Mouse (Mus musculus) B cell, adult 2 months (primary cell): ENCODE measurements at regions not wholly inside any gene's neighbourhood (a gene's known extent, or its start where the extent isn't known, plus 50 kb on each side); places are given as distances from the start of the nearest gene placed in this dataset.
A peak's percentile ranks its signal among the peaks of the same experiment; 100 is the strongest.

Source experiments
- DNase-seq, 2 experiments: peaks; one replicate each; pipeline ENCODE4 v3.0.0; 2022

- DNase-seq: no peak
Observed at GRCm38 (mm10) chr6:39283761-39284415, 77.3 kb upstream of the Kdm7a start.

- DNase-seq: no peak
Observed at GRCm38 (mm10) chr6:39278317-39278716, 71.7 kb upstream of the Kdm7a start.

GRCm38 (mm10) chr6:39274774-39275502 lies 68.3 kb upstream of the Kdm7a start:
- DNase-seq: no peak

GRCm38 (mm10) chr6:39273427-39273826 lies 66.8 kb upstream of the Kdm7a start:
- DNase-seq: peak; percentile 23 to 26

- DNase-seq: no peak
Observed at GRCm38 (mm10) chr6:39270457-39270856, 63.9 kb upstream of the Kdm7a start.

DNA sequence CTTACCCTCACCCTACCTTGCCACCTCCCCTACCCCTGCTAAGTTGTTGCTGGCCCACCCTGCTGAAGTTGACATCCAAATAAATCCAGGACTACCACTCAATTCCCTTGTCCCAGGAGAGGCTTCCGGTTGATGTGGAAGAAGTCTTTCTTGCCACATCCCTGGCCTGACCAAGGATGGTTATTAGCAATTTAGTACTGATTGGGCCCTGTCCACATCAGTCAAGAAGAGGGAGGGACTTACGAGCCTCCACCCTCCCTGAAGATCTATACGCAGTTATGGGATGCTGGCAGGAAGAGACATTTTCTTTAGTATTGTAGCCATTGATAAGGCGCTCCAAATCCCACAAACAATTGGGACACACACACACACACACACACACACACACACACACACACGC lies 63.1 kb upstream of the Kdm7a start:
- no peak for DNase-seq

DNA sequence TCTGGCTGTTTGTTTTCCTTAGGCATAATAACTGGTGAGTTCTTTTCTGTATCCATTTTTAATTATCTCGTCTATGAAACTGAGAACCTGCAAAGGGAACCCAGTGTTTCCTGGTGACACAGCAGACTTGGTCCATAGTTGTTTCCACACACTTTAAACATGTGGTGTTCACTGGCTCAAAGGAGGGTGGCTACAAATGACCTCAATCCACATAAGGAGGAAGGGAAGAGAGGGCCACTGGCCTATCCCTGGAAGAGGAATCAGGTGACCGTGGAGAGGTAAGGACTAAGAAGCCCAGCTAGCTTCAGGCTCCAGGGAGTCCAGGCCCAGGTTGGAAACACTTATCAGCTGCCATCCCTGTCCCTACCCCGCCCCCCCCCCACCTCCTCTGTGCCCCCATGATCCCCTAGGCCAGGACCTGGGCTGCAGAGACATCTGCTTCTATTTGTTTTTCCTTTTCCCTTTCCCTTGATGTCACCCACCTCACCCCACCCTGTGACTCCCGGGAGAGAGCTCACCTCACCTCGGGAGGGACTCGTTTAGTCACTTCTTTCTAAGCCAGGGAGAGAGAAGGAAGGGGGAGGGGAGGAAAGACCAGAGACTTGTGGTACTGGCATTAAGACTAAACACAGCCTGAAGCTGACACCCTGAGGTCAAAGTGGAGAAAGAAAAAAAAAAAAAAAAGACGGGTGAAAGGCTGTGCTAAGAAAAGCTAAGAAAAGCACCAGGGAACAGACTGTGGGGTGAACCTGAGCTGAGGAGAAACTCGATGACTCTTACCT lies 62.2 kb upstream of the Kdm7a start:
- no peak for DNase-seq

DNA sequence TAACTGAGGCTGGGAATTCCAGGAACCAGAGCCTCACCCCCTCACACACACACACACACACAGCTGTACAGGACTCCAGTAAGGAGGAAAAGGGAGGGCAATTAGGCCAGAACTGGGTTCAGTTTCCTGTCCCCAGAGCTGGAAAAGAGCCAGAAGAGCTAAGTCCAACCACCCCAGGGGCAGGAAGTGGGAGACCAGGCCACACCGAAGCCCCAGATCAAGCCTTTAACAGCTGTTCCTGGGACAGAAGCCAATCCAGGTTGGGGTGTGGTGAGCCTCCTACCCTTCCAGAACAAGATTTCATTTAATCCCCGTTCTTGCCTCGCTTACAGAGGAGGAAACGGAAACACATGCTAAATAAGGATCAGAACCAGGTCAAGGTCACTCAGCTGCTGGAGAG lies 58.1 kb upstream of the Kdm7a start:
- DNase-seq: no peak

- no peak for DNase-seq
Observed at GRCm38 (mm10) chr6:39263615-39264014, 57.0 kb upstream of the Kdm7a start.

DNA sequence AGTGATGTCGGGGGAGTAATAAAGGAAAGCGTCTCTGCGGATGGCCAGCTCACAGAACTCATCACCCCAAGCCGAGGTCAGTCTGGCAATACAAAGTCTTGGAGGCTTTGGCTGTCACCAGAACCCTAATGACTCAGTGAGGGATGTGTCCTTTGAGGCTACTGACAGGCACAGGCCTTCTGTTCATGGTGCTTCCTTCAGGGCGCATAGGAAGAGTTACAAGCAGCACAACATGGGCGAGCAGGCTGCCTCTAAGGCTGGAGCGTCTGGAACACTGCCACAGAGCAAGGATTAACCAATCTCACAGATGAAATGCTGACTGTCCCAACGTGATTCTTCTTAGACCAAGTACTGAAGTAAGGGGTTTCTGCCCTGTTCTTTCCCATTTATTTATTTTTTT lies 55.4 kb upstream of the Kdm7a start:
- no peak for DNase-seq

DNA sequence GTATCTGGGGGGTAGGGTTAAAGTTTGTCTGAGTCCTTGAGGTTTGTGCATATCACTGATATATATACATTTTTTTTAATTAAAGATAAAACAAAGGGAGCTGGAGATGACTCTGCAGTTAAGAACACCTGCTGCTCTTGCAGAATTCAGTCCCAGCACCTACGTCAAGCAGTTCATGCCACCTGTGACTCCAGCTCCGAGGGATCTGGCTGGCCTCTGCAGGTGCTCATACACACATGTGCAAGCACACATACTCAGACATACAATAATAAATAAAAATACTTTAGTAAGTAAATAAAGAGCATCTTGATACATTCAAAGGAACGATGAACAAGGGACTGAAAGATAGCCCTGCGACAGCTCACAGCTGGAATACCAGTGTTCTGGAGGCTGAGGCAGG lies 53.9 kb upstream of the Kdm7a start:
- DNase-seq: no peak

DNA sequence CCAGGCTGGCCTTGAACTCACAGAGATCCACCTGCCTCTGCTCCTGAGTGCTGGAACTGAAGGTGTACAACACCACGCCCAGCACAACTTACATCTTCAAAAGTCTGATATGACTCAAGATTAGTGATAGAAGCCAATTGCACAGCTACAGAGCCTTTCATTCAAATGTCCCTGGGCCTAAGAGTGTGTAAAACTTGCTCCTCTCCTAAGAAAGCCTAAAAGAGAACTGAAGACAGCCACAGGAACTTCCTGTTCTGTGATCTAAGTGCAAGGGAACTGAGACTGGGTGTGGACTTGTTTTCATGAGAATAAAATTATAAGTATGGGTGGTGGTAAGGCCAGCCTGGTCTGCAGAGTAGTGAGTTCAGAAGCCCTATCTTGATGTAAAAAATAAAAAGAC lies 52.5 kb upstream of the Kdm7a start:
- DNase-seq: peak; percentile 51 to 54

GRCm38 (mm10) chr6:39258656-39259055 lies 52.1 kb upstream of the Kdm7a start:
- DNase-seq: peak; percentile 16 to 27

DNA sequence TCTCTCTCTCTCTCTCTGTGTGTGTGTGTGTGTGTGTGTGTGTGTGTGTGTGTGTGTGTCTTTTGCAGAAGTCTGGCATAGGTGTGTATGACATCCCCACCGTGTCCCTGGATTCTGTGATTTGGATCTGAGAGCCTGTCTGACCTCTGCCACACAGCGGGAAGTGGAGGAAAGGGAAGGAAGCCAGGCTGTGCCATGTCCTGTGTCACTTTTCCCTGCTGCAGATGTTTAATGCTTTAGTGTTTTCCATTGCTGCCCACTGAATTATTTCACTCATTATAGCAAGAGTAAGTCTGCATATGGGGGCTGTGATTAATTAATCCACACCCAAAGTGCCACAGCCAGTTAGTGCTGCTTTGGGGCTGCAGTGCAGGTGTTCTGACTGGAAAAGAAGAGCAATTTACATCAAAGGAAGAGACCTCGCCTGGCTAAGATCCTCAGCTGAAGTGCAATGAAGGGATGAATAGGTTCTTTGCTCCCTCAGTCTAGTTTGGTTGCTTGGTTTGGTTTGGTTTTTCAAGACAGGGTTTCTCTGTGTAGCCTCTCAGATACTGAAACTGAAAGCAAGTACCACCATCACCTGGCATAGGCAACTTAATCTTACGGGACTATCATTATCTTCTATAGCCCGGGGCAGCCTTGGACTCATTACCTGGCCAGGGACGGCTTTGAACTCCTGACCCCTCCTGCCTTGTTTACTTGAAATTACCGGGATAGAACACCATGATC lies 51.2 kb upstream of the Kdm7a start:
- peak; percentile 31 to 33 for DNase-seq

DNA sequence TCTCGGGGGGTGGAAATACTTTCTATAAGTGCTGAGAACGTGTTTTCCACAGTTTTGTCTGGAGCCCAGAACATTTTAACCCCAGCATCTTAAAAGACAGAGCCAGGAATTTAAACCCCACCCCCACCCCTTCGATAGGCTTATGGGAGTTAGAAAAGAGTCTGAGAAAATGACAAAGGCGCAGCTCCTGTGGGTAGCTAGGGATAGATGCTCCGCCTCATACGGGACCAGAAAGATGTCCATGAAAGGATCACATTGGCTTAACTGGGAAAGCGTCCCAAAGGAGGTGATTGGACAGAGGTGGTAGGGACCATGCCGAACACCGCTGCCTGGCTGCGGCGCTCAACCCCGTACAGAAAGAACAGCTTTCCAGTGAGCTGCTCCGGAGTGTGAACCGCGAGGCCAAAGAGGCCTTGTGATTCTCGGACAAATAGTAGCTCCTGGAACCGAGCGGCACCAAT lies 50.6 kb upstream of the Kdm7a start:
- DNase-seq: peak in 1 of 2 experiments; percentile 41

- peak; percentile 46 for DNase-seq
Observed at GRCm38 (mm10) chr6:39256304-39257103, 49.9 kb upstream of the Kdm7a start.
